Mouse (Mus musculus) thymus, postnatal 10 days (tissue): ENCODE results near the gene Wdr82.

Source experiments
- DNase-seq, 2 experiments: peaks; one replicate each; pipeline ENCODE4 v3.0.0; 2021; ENCODE audit warnings: low spot score in 2 of 2

Gene Wdr82

DNA sequence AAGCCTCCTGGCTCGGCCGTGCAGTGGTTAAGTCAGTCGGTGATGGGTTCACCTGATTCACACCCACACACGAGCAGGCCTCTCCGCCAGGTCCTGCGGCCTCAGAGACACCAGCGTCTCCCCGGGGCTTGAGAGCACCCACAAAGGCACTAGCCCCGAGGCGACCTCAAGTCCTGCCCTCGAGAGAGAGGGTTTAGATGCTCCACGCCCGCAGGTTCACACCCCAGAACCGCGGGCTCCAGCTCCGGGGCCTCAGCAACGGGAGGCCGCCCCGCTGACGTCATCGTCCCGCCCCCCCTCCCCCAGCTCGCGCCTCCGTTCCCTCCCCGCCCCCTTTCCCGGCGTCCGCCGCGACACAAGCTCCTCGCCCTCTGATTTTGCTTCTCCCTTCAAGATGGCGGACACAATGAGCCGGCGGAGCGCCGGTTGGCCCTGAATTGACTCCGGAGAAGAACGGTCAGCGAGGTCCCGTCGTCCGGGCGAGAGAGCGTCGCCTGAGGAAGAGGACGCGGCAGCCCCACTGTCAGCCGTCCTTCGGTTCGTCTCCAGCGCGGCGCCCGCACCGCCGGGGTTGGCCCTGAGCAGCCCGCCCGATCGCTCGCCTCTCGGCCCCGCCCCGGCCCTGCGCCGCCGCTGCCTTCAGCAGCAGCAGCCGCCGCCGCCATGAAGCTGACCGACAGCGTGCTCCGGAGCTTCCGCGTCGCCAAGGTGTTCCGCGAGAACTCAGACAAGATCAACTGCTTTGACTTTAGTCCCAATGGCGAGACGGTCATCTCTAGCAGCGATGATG is at the start of gene Wdr82:
Gene Wdr82 (plus strand): TSS at position 373 of the 790 bp plus-strand sequence.
- peak; percentile 86 to 90 for DNase-seq

- DNase-seq, result peak in 1 of 2 experiments; percentile 30
Measured at GRCm38 (mm10) chr9:106123599-106123998, 47.1 kb upstream of the Wdr82 start.

- no peak for DNase-seq
Measured at GRCm38 (mm10) chr9:106126786-106127251, 43.9 kb upstream of the Wdr82 start.

GRCm38 (mm10) chr9:106129072-106129471 is 41.7 kb upstream of the Wdr82 start:
- DNase-seq, result no peak

DNA sequence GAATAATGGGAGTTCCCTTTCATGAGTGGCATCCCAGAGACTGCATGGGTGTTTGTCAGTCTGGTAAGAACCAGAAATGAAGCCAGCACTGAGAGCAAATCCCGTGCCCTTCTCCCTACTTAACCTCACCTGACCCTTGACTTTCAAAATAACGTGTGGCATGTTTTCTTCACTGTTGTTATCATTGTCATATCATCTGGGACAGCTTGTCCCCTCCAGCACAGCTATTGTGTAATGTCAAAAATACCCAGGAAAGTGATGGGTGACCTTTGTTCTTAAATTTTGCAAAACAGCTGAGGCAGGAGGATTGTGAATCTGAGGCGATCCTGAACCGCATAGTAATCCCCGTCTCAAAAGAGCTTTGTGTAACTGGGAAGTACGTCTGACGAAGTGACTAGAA is 40.5 kb upstream of the Wdr82 start:
- DNase-seq, result no peak

GRCm38 (mm10) chr9:106137671-106138216 is 33.0 kb upstream of the Wdr82 start:
- DNase-seq, result no peak

DNA sequence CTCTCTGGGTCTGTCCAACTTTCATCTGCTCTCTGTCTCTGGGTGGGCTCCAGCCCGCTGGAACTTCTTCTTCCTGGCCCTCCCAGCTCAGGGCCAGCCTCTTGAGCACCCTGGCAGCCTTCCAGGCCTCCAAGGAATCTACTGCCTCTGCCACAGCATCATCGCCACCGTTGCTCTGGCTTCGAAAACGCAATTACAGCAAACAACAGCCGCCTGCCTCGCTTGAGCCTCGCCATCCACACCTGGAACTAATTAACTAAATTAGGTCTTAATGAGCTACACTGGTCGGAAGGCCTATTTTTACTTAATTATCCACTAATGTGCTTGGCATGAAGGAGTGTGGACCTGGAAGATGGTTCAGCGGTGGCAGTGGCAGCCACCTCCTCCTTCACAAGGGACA is 31.0 kb upstream of the Wdr82 start:
- DNase-seq, result no peak

DNA sequence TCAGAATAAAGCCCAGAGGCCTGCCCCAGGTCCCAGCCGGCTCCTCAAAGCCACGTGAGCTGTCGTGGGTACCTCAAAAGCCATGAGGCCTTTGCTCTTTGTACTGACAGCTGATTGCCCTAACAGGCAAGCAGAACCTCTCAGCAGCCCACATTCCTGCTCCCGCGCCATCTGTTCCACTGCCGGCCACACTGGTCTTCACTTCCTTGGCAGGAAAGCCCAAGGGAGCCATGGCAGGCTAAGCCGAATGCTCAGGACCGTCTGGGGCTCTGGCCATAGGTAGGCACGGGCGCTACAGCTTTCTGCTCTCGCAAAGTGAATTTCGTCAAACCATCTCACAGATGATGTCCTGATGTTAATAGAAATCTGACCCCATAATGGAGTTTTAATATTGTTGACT is 28.8 kb upstream of the Wdr82 start:
- DNase-seq, result no peak

DNA sequence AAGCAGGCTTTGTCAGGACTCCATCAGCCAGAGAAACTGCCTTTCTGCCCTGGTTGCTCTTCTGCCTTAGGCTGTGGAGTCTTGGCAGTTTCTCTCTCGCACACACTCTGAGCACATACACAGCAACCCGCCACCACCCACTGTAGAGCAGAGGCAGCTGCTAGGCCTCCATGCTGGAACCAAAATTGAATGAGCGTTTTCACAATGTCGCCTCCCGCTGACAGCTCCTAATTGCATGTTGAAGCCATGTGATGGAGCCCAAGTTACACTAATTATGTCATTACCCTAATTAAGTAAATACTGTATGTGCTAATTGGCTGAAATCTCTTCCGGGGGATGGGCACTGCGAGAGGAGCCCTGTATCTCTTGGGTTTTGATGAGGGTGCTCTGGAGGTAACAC is 26.6 kb upstream of the Wdr82 start:
- DNase-seq, result no peak

DNA sequence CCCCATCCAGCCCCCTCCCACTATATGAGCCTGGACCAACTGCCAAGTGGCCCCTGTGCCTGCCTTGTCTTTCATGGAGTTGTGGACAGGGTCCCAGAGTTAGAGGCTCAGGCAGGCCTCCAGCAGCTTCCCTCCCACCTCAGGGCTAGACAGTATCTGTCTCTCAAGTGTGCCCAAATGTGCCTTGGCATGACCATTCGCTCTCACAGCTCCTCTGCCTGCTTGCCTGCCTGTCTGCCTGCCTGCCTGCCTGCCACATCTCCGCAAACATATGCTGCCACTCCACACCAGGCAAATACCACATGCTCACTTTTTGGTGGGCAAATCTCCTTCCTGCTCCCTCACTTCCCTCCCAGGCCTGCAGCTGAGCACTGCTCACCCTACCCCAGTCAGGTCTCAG is 25.1 kb upstream of the Wdr82 start:
- no peak for DNase-seq

GRCm38 (mm10) chr9:106147281-106147680 is 23.4 kb upstream of the Wdr82 start:
- no peak for DNase-seq

- DNase-seq, result no peak
Measured at GRCm38 (mm10) chr9:106147851-106148431, 22.8 kb upstream of the Wdr82 start.

- no peak for DNase-seq
Measured at GRCm38 (mm10) chr9:106148541-106149398, 22.0 kb upstream of the Wdr82 start.

DNA sequence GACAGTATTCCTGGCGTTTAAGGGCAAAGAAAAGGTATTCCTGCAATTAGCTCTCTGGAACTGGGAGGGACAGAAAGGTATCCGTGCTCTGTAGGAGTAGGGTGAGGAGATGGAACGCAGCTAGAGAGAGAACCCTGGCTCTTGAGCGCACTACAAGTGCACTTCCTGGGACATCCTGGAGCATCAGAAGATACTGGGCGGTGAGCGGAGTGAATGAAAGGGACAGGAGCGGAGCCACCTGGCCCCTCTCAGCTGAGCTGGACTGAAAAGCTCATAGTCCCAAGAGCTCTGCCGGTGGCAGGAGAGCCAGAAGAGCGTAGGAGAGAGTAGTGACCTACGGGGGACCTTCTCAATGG is 21.4 kb upstream of the Wdr82 start:
- no peak for DNase-seq

- DNase-seq, result no peak
Measured at GRCm38 (mm10) chr9:106154106-106154505, 16.6 kb upstream of the Wdr82 start.

DNA sequence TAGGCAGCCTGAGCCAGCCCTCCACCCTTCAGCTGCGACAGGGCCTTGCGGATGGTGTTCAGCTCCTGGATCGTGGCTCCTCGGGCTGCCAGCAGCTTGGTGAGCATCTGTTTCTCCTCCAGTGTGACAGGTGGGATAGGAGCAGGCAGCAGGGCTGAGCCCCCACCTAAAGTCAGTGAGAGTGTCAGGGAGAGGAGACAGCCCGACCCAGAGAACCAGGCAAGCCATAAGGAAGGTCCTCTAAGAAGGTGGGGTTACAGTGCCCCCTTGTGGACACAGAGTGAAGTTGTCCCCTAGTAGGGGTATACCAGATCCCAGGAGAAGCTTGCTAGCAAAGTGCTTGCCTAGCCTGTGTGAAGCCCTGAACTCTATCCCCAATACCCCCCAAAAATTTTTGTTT is 14.3 kb upstream of the Wdr82 start:
- peak; percentile 20 to 56 for DNase-seq

- no peak for DNase-seq
Measured at GRCm38 (mm10) chr9:106156921-106157622, 13.7 kb upstream of the Wdr82 start.

DNA sequence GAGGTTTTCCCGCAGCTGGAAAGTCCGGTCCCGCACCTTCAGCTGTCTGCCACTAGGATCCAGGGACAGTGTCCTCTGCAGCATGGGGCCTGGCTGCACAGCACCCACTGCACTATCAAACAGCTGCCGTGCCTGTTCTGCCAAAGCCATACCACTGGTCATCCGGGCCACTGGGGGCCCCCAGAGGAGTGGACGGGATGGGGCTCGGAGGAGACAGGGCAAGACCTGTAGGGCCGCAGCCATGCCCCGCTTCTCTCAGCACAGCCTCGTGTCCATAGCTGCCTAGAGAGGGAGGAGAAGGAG is 13.2 kb upstream of the Wdr82 start:
- no peak for DNase-seq

GRCm38 (mm10) chr9:106158037-106158491 is 12.7 kb upstream of the Wdr82 start, which contains the start of gene Glyctk:
Gene Glyctk (minus strand): TSS chr9:106158138.
- no peak for DNase-seq

GRCm38 (mm10) chr9:106159237-106159636 is 11.5 kb upstream of the Wdr82 start:
- DNase-seq, result no peak

- peak; percentile 59 to 68 for DNase-seq
Measured at GRCm38 (mm10) chr9:106159784-106160301, 10.9 kb upstream of the Wdr82 start.
